ENCODE assay signal across 18 mouse cellular contexts in the genomic region with DNA sequence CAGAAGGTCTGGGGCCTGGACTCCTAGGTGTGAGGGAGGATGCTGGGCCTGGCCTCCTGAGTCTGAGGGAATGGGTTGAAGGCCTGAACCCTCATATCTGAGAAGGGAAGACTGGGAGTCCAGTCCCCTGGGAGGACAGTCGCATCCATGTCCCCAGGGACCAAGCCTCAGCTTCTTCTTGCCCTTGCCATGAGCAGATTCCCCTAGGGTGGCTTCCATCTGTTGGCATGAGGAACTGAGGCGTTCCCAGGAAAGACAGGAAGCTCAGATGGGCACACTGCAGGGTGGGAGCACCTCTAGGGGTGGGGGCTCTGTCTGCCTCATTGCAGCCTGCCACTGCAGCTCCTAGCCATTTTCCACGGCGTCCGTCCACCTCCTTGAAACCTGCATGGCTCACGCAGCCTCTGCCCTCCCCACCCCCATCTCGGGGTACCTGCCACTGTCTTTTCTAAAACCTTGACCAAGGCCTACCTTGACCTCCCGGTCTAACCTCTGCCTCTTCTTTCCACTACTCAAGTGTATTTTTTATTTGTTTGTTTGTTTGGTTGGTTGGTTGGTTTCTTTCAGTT. TPM values are rescaled to one million over a fixed set of nuclear protein-coding genes. Genes with fewer than 3 reads are reported as not detected.
A peak's percentile ranks its signal among the peaks of the same experiment; 100 is the strongest.
DNase-seq lines count a peak whose midpoint lies in the region; ATAC-seq and TF ChIP-seq lines count a peak whose summit lies in the region.
"Had no signal": no experiment of that assay in that cellular context is flagged by ENCODE, and none has a peak within 500 bp of the region (broad histone marks: within the 10 kb centered on the region; RNA-seq: fewer than 3 reads in every experiment).

No protein-coding gene starts in this region.

- DNase-seq in left cerebral cortex, adult 2 months (ENCODE audit: extremely low spot score in 1 of 2, low spot score in 2 of 2): no peak
- DNase-seq in left cerebral cortex, postnatal 36 days (ENCODE audit: low spot score in 2 of 2): no peak
- peak; percentile 62 to 63 for DNase-seq in cerebellum, postnatal 25 days
- DNase-seq in hindbrain, postnatal 0 days (ENCODE audit: low spot score): peak; percentile 39
- no peak for DNase-seq in layer of hippocampus, adult 11-12 months (ENCODE audit: low spot score)
- DNase-seq: heart, adult 11 months; heart, postnatal 10 days; kidney, postnatal 36 days; thymus, postnatal 36 days had no signal

- intact Hi-C loops in left cerebral cortex, adult 2 months (cut with DNase I): no loop called here
- intact Hi-C loops in left cerebral cortex, postnatal 36 days (cut with DNase I): no loop called here

- no peak for ATAC-seq in hindbrain, postnatal 0 days
- no peak for ATAC-seq in heart, embryonic 11.5 days (replicated peaks; ENCODE audit: insufficient number of reproducible peaks, low FRiP score, low TSS enrichment)
- ATAC-seq: intestine, postnatal 0 days had no signal

- H3K4me3 ChIP-seq in left cerebral cortex, adult 2 months: peak overlapping the region; percentile 86
- peak overlapping the region; percentile 78 for H3K4me3 ChIP-seq in hindbrain, postnatal 0 days (ENCODE audit: low read length)
- peak overlapping the region; percentile 97 for H3K4me3 ChIP-seq in olfactory bulb, adult 2 months (ENCODE audit: insufficient read depth, low read depth, low read length)
- H3K4me3 ChIP-seq in heart, embryonic 11.5 days (ENCODE audit: low read depth, low read length): no peak overlapping the region
- H3K4me3 ChIP-seq: limb, embryonic 15.5 days; stomach, embryonic 15.5 days had no signal

- TF ChIP-seq POLR2A in olfactory bulb, adult 2 months (IDR thresholded peaks at IDR 0.05; ENCODE audit: insufficient read depth, low read depth, low read length): no peak

- 70% methylated on average over 8 of the region's 8 CpGs for WGBS in hindbrain, postnatal 0 days
- WGBS in olfactory bulb, adult 2 months: 46% methylated on average over 8 of the region's 8 CpGs
- 80% methylated on average over 8 of the region's 8 CpGs for WGBS in heart, embryonic 11.5 days (ENCODE audit: insufficient replicate concordance)

- TF ChIP-seq CTCF in left cerebral cortex, adult 2 months (IDR thresholded peaks at IDR 0.05): no peak
- no peak for TF ChIP-seq CTCF in hindbrain, postnatal 0 days (IDR thresholded peaks at IDR 0.05; ENCODE audit: low read depth)
- no peak for TF ChIP-seq CTCF in olfactory bulb, adult 2 months (IDR thresholded peaks at IDR 0.05; ENCODE audit: insufficient read depth, low read depth, low read length)

- H3K27me3 ChIP-seq in hindbrain, postnatal 0 days (ENCODE audit: insufficient read depth, low read length): no peaks in the 10 kb centered on the region
- H3K27me3 ChIP-seq in heart, embryonic 11.5 days (ENCODE audit: control insufficient read depth, insufficient read depth, low read length): peaks cover 58% of the 10 kb centered on the region

- peak overlapping the region; percentile 86 for H3K9ac ChIP-seq in hindbrain, postnatal 0 days (replicated peaks; ENCODE audit: low read length)
- no peak overlapping the region for H3K9ac ChIP-seq in heart, embryonic 11.5 days (ENCODE audit: low read depth, low read length)
- H3K9ac ChIP-seq: embryonic facial prominence, embryonic 12.5 days; limb, embryonic 15.5 days; lung, embryonic 14.5 days; stomach, embryonic 15.5 days had no signal

- H3K36me3 ChIP-seq in hindbrain, postnatal 0 days (ENCODE audit: insufficient read depth, low read length): peaks cover 5% of the 10 kb centered on the region; the same call in 1 of the 2 replicates
- no peaks in the 10 kb centered on the region for H3K36me3 ChIP-seq in heart, embryonic 11.5 days (ENCODE audit: control insufficient read depth, insufficient read depth, low read length)
- H3K36me3 ChIP-seq: embryonic facial prominence, embryonic 12.5 days; limb, embryonic 15.5 days; stomach, embryonic 15.5 days had no signal

- no peaks in the 10 kb centered on the region for H3K9me3 ChIP-seq in hindbrain, postnatal 0 days (ENCODE audit: low read length)
- H3K9me3 ChIP-seq in heart, embryonic 11.5 days (replicated peaks; ENCODE audit: control insufficient read depth, low read length): no peaks in the 10 kb centered on the region
- H3K9me3 ChIP-seq: embryonic facial prominence, embryonic 12.5 days; limb, embryonic 15.5 days; stomach, embryonic 15.5 days had no signal

- H3K4me1 ChIP-seq in hindbrain, postnatal 0 days (ENCODE audit: insufficient read depth, low read length): peaks cover 28% of the 10 kb centered on the region
- peaks cover 61% of the 10 kb centered on the region for H3K4me1 ChIP-seq in olfactory bulb, adult 2 months (ENCODE audit: control insufficient read depth, insufficient read depth, low read length)
- peaks cover 12% of the 10 kb centered on the region; the same call in 1 of the 2 replicates for H3K4me1 ChIP-seq in heart, embryonic 11.5 days (ENCODE audit: control insufficient read depth, insufficient read depth, low read length)

- H3K4me2 ChIP-seq in hindbrain, postnatal 0 days (ENCODE audit: low read depth, low read length): peak overlapping the region; percentile 71
- no peak overlapping the region for H3K4me2 ChIP-seq in heart, embryonic 11.5 days
- H3K4me2 ChIP-seq: limb, embryonic 15.5 days; lung, embryonic 14.5 days; stomach, embryonic 15.5 days had no signal

- H3K27ac ChIP-seq in left cerebral cortex, adult 2 months: peak overlapping the region; percentile 81
- H3K27ac ChIP-seq in hindbrain, postnatal 0 days: peak overlapping the region; percentile 98
- peak overlapping the region; percentile 73 for H3K27ac ChIP-seq in olfactory bulb, adult 2 months (ENCODE audit: insufficient read depth, low read depth, low read length)
- H3K27ac ChIP-seq in heart, embryonic 11.5 days (ENCODE audit: low read depth, low read length): no peak overlapping the region
- H3K27ac ChIP-seq: embryonic facial prominence, embryonic 12.5 days; limb, embryonic 15.5 days; stomach, embryonic 15.5 days had no signal

RNA-seq across cellular contexts. Expression of a gene that starts 1.9 kb away (rescaled TPM):
- 1,000 to 10,000 TPM; 1,970 to 2,141 TPM for total RNA-seq in left cerebral cortex, adult 2 months (2021)
- 1,000 to 10,000 TPM; 2,106 to 2,179 TPM for total RNA-seq in left cerebral cortex, postnatal 36 days (2021)
- total RNA-seq in hindbrain, postnatal 0 days (2014; rRNA removed): 572 and 588 TPM in 2 replicates
- polyA plus RNA-seq in hindbrain, postnatal 0 days (2015; fragmentation: Nextera tagmentation; extraction: Ambion mirVana): 649 and 730 TPM in 2 replicates
- polyA plus RNA-seq in olfactory bulb, adult 2 months (2012; ENCODE audit: insufficient read depth, insufficient read length, low replicate concordance, missing spikeins): 361 and 745 TPM in 2 replicates
- 2.3 and 4.1 TPM in 2 replicates for polyA plus RNA-seq in heart, embryonic 11.5 days (2014; fragmentation: Nextera tagmentation; extraction: Ambion mirVana)

RNA-seq across cellular contexts. Expression of a gene that starts 31.4 kb away (rescaled TPM):
- 100 to 1,000 TPM; 287 TPM for total RNA-seq in left cerebral cortex, adult 2 months (2021)
- 100 to 1,000 TPM; 276 to 329 TPM for total RNA-seq in left cerebral cortex, postnatal 36 days (2021)
- 705 and 708 TPM in 2 replicates for total RNA-seq in hindbrain, postnatal 0 days (2014; rRNA removed)
- 497 and 530 TPM in 2 replicates for polyA plus RNA-seq in hindbrain, postnatal 0 days (2015; fragmentation: Nextera tagmentation; extraction: Ambion mirVana)
- polyA plus RNA-seq in olfactory bulb, adult 2 months (2012; ENCODE audit: insufficient read depth, insufficient read length, low replicate concordance, missing spikeins): not detected in 2 replicates
- 157 and 163 TPM in 2 replicates for polyA plus RNA-seq in heart, embryonic 11.5 days (2014; fragmentation: Nextera tagmentation; extraction: Ambion mirVana)

RNA-seq across cellular contexts. Expression of a gene that starts 59.6 kb away (rescaled TPM):
- total RNA-seq in left cerebral cortex, adult 2 months (2021): not detected
- not detected for total RNA-seq in left cerebral cortex, postnatal 36 days (2021)
- total RNA-seq in hindbrain, postnatal 0 days (2014; rRNA removed): 0.90 and 6.6 TPM in 2 replicates
- polyA plus RNA-seq in hindbrain, postnatal 0 days (2015; fragmentation: Nextera tagmentation; extraction: Ambion mirVana): 2.4 TPM in 2 replicates
- polyA plus RNA-seq in olfactory bulb, adult 2 months (2012; ENCODE audit: insufficient read depth, insufficient read length, low replicate concordance, missing spikeins): not detected in 2 replicates
- polyA plus RNA-seq in heart, embryonic 11.5 days (2014; fragmentation: Nextera tagmentation; extraction: Ambion mirVana): not detected in 2 replicates
- total RNA-seq: heart, postnatal 10 days; left cerebral cortex, adult 8-10 months; megakaryocyte, adult 5-6 weeks had no signal
- polyA plus RNA-seq: embryonic facial prominence, embryonic 12.5 days; intestine, postnatal 0 days; limb, embryonic 15.5 days; lung, embryonic 14.5 days; stomach, embryonic 15.5 days had no signal

Comparison
In these comparisons a context has a peak if more than half of its experiments do, and no peak if none do; other contexts are left out.
1. DNase-seq: peak in cerebellum, postnatal 25 days (2 of 2) and hindbrain, postnatal 0 days (single experiment); none in left cerebral cortex, adult 2 months (0 of 2), left cerebral cortex, postnatal 36 days (0 of 2) and layer of hippocampus, adult 11-12 months (single experiment).